Mouse (Mus musculus): ENCODE results near the gene Il20ra. TPM values are rescaled to one million over a fixed set of nuclear protein-coding genes. Genes with fewer than 3 reads are reported as not detected.

The Il20ra gene
- total RNA-seq, 2 experiments from 2014 or later = 2.3 to 3.0 TPM

GRCm38 (mm10) chr10:19765459-19765858 is 53.1 kb downstream of the Il20ra start:
- no peak for DNase-seq

- no peak for DNase-seq
Observed at GRCm38 (mm10) chr10:19779092-19779491, 66.7 kb downstream of the Il20ra start.

- peak; percentile 66 to 70 for DNase-seq
Observed at GRCm38 (mm10) chr10:19781365-19781764, 69.0 kb downstream of the Il20ra start.

GRCm38 (mm10) chr10:19794996-19795395 is 82.6 kb downstream of the Il20ra start:
- DNase-seq = peak in 1 of 2 experiments; percentile 11

- no peak for DNase-seq
Observed at GRCm38 (mm10) chr10:19802958-19803357, 90.6 kb downstream of the Il20ra start.

GRCm38 (mm10) chr10:19804763-19805162 is 92.4 kb downstream of the Il20ra start:
- no peak for DNase-seq

Other genes with a start within 250 kb of the Il20ra start
- 10 to 100 TPM; 48.3 to 73.2 TPM for gene Ifngr1, start 120.6 kb upstream of the Il20ra start, total RNA-seq (2021)
- gene Il22ra2, start 90.6 kb upstream of the Il20ra start, total RNA-seq (2021) = not detected
- 1 to 10 TPM; 9.0 to 9.3 TPM for gene Slc35d3, start 138.9 kb downstream of the Il20ra start, total RNA-seq (2021)
- 10 to 100 TPM; 42.7 to 68.8 TPM for gene Pex7, start 195.1 kb downstream of the Il20ra start, total RNA-seq (2021)
- 10 to 100 TPM; 25.6 to 28.2 TPM for gene Map3k5, start 221.9 kb downstream of the Il20ra start, total RNA-seq (2021)